Mouse (Mus musculus) activated CD4-positive, CD25-positive, alpha-beta regulatory T cell, adult 4 months (primary cell): ENCODE results near the gene Tcirg1. TPM values are rescaled to one million over a fixed set of nuclear protein-coding genes. Genes with fewer than 3 reads are reported as not detected.

ENCODE experiments used
- ATAC-seq: one replicate; pipeline ENCODE4 v1.8.0; 2017
- polyA plus RNA-seq, 2 experiments: library from polyadenylated mRNA; unstranded; fragments of 100-300 nt; shearing (Covaris generic); gene quantifications; one replicate each; pipeline ENCODE4 v1.2.1; 2017

Tcirg1 gene
- polyA plus RNA-seq, 2 experiments from 2014 or later = 36.2 to 70.0 TPM

DNA sequence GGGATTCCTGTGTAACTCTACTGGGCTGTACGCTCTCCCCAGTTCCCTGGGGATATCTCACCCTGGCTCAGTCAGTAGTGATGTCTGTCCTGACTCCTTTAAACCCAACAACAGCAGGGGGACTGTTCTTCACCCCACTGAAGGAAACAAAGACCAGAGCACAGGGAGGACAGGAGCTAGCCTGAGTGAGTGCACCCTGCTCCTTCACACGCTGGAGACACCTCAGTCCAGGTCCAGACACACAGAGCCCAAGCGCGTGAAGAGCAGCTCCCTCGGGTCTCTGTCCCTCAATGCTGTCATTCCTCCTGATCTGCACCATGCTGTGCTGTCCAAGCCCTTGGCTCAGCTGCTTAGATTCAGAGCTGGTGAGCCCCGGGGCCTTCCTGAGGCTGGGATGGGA lies 19.8 kb upstream of the Tcirg1 start:
- ATAC-seq = no peak

- no peak for ATAC-seq
Measured at GRCm38 (mm10) chr19:3926279-3926678, 19.3 kb upstream of the Tcirg1 start.

DNA sequence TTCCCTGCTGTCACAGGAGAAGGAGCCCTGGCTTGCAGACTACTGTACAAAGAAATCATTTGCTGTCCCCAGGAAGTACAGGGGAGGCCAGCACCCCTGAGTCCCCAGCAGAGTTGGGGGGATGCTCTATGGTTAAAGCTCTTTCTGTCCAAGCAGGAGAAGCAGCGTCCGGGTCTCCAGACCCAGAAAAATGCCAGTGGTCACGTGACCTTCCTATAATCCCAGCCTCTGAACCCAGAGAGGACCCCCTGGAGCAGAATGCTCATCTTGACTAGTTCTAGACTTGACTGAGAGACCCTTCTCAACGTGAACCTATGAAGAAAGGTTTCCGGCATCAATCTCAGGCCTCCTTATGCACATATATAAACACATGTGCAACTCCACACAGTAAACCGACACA lies 18.9 kb upstream of the Tcirg1 start:
- no peak for ATAC-seq

DNA sequence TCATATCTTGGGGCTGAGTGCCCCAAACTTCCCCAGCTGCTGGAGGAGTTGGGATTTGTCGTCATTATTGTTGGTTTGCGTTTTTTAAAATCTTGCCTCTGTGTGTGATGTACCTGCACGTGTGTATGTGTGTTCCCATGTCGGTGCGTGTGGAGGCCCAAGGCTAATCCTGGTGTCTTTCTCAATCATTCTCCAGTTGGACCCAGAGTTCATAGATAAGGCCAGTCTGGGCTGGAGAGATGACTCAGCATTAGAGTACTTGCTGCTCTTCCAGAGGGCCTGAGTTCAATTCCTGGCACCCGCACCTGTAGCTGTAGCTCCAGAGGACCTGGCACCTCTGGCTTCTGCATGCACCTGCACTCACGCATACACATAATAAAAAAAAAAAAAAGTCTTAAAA lies 17.9 kb upstream of the Tcirg1 start:
- no peak for ATAC-seq

- ATAC-seq = no peak
Measured at GRCm38 (mm10) chr19:3924190-3924589, 17.3 kb upstream of the Tcirg1 start.

DNA sequence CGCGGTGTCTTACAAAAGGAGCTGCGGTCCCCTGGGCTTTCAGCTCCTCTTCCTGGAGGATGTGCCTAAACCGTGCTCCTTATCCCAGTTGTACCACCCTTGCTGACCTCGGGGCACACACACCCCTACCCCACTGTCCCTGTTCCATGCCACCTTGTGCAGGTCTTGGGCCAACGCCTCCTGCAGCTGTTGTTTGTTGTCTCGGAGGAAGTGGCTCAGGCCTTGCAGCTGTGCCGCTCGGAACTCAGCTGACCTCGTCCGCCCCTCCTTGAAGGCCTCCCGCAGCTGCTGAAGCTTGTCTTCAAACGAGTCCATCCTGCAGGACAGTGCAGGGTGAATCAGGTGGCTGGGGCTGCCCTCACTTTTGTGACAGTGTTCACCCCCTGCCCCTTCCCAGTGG lies 16.7 kb upstream of the Tcirg1 start:
- no peak for ATAC-seq

DNA sequence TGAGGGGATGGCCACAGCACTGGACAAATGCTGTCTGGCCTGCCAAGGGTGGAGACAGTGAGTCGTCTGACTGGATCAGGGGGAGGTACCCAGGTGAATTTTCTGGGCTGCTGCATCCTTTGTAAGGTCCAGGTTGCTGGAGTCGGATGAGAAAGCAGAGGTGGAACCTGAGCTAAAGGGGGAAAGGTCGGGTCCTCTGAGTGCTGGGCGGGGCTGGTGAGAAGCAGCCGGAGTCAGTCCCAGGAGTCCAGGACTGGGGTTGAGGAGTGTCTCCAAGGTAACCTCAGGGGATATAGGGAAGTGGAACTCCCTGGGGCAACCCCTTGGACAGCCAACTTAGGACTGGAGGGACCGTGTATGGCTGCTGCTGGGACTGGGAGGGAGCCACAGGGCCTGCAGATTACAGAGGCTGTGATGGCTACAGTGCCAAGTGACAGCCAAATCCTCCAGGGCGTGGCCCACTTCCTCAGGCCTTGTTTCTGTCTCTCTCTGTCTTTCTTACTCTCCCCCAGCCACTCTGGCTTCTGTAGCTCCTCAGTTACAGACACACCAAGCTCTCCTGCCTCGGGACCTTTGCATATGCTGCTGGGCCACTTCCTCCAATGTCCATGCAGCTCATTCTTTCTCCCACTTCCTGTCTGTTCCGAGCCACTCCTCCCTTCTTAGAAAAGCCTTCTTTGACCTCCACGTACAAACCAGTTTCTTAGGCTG lies 15.9 kb upstream of the Tcirg1 start:
- no peak for ATAC-seq

DNA sequence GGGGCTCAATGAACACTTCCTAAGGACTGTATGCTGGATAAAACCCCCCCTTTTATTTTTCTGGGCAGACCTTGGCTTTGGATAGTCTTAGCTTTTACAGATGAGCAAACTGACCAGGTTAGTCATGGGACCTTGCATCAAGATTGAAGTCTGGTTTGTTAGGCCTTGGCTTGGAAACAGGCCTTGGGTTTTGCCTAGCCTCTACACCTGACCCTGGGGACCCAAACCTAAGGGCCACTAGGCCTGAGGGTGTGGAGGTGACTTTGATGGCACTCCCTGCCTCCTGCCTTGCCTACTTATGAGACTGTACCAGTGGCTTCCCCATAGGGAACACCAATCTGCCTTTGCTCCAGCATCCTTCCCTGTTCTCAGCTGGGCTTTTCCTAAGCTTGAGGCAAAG lies 13.0 kb upstream of the Tcirg1 start:
- no peak for ATAC-seq

GRCm38 (mm10) chr19:3916727-3917126 lies 9.8 kb upstream of the Tcirg1 start:
- ATAC-seq = no peak

DNA sequence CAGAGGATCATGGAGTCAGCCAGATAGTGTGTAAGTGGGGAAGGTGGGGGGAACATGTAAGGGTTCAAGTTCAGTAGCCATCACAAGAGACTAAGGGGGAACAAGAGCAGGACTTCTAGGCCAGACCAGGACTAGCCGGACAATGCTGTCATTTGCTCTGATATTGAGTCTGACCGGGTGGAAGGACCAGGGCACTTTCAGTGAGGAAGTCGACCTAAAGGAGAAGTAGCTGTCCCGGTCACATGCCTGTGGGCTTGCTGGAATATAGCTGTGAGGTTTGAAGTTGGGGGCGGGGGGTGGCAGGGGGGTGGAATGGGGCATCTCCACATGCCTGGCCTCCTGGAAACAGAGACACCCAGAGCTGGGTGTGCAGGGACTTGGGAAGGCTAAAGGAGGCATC lies 7.6 kb upstream of the Tcirg1 start:
- ATAC-seq = no peak

GRCm38 (mm10) chr19:3913692-3914091 lies 6.8 kb upstream of the Tcirg1 start:
- no peak for ATAC-seq

GRCm38 (mm10) chr19:3912337-3913204 lies 5.6 kb upstream of the Tcirg1 start, which contains the start of gene Ndufs8:
Gene Ndufs8 (minus strand): TSS chr19:3912774.
- peak; percentile 98 for ATAC-seq

GRCm38 (mm10) chr19:3910206-3910605 lies 3.3 kb upstream of the Tcirg1 start:
- no peak for ATAC-seq

- no peak for ATAC-seq
Measured at GRCm38 (mm10) chr19:3907876-3908660, 1.1 kb upstream of the Tcirg1 start.

DNA sequence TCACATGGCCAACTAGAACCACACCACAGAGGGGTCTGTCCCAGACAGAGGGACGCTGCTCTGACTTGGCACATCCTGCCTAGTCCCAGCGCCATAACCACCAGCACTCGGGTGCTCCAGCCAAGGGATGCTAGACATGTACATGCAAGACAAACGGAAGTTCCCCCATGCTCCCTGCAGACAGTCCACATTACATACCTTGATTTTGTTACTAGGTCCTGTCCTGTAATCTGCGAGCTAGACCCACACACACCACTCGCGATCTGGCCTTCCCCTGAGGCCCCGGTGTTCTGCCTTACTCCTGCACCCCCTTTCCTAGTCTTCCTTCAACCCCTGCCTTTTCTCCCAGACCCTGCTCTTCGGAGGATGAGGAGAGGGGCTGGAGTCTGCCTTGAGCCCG lies 607 bp downstream of the Tcirg1 start:
- ATAC-seq = peak; percentile 38

DNA sequence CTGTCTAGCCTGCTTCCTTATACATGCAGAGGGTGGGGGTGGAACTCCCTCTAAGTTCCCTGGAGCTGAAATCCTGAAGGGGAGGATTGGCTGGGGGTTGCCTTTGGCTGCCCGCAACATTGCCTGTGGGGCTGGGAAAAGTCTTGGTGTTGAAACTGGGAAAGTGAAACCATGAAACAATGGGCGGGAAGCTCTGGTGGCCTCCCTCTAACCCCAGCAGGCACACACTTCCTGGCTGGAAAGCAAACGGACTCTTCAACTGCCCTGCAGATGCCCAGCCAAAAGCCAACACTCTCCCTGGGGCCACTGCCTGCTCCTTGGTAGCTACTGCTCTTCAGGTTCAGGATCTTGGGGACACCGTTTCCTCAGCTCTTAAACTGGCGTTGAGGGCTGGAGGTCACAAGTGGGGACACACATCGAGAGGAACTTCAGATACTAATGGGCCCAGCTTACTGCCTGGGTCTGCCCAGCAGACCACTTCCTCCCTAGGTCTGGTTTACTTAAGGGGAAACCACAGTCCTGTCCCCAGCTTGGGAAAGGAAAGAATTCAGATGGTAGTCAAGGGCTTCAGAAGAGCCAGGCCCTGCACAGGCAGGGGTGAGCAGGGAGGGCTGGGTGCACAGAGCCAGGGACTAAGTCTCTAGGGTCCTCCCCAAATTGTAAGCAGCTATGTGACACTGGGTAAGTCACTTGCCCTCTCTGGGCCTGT lies 1.5 kb downstream of the Tcirg1 start:
- no peak for ATAC-seq

DNA sequence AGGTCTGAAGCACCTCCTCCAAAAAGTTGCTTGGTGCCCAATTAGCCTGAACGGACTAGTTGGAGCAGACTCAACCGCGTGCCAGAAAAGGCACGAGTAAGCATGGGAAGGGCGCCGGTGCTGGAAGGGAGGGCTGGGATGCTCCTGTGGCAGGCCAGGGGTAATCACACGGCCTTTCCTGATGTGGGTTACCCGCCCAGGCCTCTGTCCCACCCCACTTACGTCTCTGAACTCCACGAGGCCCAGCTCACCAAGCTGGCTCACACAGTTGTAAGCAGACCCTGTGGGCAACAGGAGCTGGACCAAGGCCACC lies 2.6 kb downstream of the Tcirg1 start:
- ATAC-seq = no peak

GRCm38 (mm10) chr19:3903648-3904362 lies 3.1 kb downstream of the Tcirg1 start:
- ATAC-seq = no peak

DNA sequence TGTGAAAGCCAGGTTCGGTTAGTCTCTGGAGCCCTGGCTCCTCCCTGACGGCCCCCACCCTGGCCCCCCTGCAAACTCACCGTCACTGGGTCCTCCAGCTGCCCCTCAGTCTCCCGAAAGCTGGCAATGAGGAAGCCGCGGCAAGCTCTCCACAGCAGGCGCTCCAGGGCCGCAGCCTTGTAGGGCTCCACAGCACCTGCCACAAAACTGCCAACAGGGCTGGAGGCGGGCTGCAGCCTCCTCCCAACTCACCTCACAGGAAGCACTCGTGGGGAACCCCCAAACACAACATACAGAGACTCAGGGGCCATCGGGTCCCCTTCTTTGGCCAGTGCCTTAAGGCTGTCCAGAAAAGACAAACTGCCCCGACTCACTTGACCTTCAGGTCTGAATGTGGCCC lies 4.0 kb downstream of the Tcirg1 start:
- ATAC-seq = no peak

- ATAC-seq = no peak
Measured at GRCm38 (mm10) chr19:3899618-3900017, 7.3 kb downstream of the Tcirg1 start.

DNA sequence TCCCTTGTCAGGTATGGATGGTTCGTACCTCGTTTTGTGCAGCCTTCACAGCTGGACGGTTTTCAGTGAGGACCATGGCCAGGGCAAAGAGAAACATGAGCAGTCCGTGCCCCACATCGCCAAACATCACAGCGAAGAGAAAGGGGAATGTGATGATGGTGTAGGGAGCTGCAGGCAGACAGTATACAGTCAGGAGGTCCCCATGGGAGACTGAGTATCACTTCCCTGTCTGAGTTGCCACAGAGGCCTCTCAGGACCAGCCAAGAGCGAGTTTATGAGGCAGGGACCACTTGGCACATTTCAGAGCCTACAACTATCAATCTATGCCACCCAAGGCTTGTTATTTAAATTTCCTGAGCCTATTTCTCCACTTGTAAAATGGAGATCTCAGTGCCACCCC lies 8.0 kb downstream of the Tcirg1 start:
- ATAC-seq = no peak

DNA sequence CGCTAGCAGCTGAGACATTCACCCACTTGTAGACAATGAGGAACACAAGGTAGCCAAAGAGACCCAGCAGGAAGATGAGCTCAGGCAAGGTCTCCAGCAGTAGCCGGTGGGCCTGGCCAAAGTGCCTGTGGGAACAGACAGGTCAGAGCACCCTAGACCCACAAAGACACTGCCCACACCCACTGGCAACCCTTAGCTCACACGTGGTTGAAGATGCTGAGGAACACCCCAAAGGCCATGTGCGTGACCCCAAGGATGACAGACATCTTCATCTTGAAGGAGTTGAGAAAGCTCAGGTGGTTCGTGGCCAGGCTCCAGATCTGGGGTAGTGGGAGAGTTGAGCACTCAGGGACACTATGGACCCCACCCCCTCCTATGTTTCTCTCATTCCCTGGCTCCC lies 9.4 kb downstream of the Tcirg1 start:
- no peak for ATAC-seq
